Mouse (Mus musculus): ENCODE measurements around the gene Ablim1. TPM values are rescaled to one million over a fixed set of nuclear protein-coding genes. Genes with fewer than 3 reads are reported as not detected.
A peak's percentile ranks its signal among the peaks of the same experiment; 100 is the strongest.

Ablim1 gene
- polyA plus RNA-seq (2016; fragmentation: Nextera tagmentation; extraction: Ambion mirVana), result 26.6 and 30.9 TPM in 2 replicates

DNA sequence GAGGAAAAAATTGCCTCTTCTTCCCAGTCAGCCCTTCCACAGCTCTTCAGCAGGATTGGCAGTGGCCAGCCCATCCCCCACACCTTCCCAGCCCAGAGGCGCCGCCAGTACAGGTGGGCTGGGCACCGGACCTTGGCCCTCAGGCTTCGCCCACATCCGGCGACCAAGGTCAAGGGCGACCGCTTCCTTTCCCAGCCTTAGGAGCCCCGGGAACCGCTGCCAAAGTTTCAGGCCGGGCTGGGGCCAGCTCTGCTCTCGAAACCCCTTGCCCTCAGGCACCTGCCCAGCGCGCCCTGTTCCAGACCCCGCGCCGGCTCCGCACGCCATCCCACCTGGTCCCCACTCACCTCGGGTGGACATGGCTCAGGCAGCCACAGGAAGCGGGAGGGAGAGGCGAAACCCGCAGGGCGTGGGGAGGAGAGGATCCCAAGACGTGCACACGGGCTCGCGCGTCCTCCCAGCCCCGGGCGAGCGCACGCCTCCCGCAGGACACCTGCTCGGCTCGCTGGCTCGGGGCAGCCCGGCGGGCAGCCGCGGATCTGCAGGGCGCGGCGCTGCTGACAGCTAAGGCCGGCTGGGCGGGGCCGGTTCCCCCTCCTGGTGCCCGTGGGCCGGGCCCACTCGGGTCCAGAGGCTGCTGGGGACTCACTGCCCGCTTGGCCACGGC lies at the start of gene Ablim1:
Ablim1 (minus strand) TSS at position 574 of the 667 bp plus-strand sequence.
- H3K27ac ChIP-seq, result peak within 1 kb of the TSS; percentile 58
- H3K4me3 ChIP-seq, result peak within 1 kb of the TSS; percentile 55
- H3K4me2 ChIP-seq (replicated peaks), result peak within 1 kb of the TSS; percentile 96
- H3K36me3 ChIP-seq, result no peaks in the 10 kb centered on the region
- no peaks in the 10 kb centered on the region for H3K9me3 ChIP-seq (replicated peaks)
- ATAC-seq (ENCODE audit: low FRiP score), result peak; percentile 52; the same call in 1 of the 2 replicates
- peak within 1 kb of the TSS; percentile 70 for H3K9ac ChIP-seq
- peaks cover 5% of the 10 kb centered on the region for H3K4me1 ChIP-seq
- peaks cover 20% of the 10 kb centered on the region for H3K27me3 ChIP-seq
- 2% methylated on average over 51 of the region's 52 CpGs for WGBS

- peak overlapping the region; percentile 5; the same call in 1 of the 2 replicates for H3K4me3 ChIP-seq
- H3K9me3 ChIP-seq (replicated peaks), result no peaks in the 10 kb centered on the region
- WGBS, result 92% methylated on average over 7 of the region's 7 CpGs
- H3K36me3 ChIP-seq, result peaks cover 2% of the 10 kb centered on the region; the same call in 1 of the 2 replicates
- H3K27ac ChIP-seq, result no peak overlapping the region
- no peak overlapping the region for H3K9ac ChIP-seq
- ATAC-seq (ENCODE audit: low FRiP score), result no peak
- H3K27me3 ChIP-seq, result no peaks in the 10 kb centered on the region
- peak overlapping the region; percentile 67 for H3K4me2 ChIP-seq (replicated peaks)
- peaks cover 58% of the 10 kb centered on the region for H3K4me1 ChIP-seq
Observed at GRCm38 (mm10) chr19:57363538-57363937, 48.8 kb upstream of the Ablim1 start.

DNA sequence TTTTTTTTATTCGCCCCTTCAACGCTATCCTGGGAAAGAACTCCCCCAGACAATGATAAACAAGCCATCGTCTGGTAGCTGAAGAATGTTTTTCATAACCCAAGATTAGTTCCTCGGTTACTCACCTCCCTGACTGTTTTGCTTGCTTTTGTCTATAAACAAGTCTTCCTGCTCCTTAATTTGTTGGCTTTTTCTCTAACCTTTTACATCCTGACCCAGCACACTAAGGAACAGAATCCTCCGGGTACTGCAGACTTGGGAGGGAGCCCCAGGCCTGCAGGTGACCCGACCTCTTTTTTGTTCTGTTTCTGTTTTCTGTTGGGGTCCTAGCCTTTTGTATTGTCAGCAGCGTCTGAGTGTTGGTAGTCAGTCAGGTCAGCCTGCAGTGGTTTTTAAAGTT lies 48.4 kb upstream of the Ablim1 start:
- H3K27ac ChIP-seq, result no peak overlapping the region
- peak overlapping the region; percentile 67 for H3K4me2 ChIP-seq (replicated peaks)
- H3K4me1 ChIP-seq, result peaks cover 58% of the 10 kb centered on the region
- ATAC-seq (ENCODE audit: low FRiP score), result no peak
- 37% methylated on average over 7 of the region's 7 CpGs for WGBS
- H3K9ac ChIP-seq, result no peak overlapping the region
- H3K36me3 ChIP-seq, result no peaks in the 10 kb centered on the region
- peak overlapping the region; percentile 5; the same call in 1 of the 2 replicates for H3K4me3 ChIP-seq
- H3K27me3 ChIP-seq, result no peaks in the 10 kb centered on the region
- no peaks in the 10 kb centered on the region for H3K9me3 ChIP-seq (replicated peaks)

DNA sequence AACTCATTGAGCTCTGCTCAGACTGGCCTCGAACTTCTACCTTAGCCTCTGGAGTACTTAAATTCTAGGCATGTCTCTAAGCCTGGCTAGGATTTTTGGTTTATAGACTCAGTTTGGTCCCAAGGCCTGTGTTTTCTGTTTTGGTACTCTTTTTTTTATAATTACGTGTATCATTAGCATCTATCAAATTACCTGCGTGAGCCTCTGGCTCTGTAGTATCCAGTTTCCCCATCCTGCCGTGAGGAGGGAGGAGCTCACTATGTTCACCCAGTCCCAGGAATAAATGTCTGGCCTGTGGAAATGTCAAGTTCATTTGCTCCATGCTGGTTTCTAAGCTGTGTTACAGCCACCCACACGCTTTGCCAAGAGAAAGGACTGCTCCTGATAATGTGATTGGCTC lies 47.9 kb upstream of the Ablim1 start:
- Histone ChIP-seq H3K4me3 (peak overlapping the region; percentile 5; the same call in 1 of the 2 replicates), H3K27me3 (no peaks in the 10 kb centered on the region), H3K9me3 (replicated peaks) (no peaks in the 10 kb centered on the region), H3K9ac (no peak overlapping the region), H3K36me3 (no peaks in the 10 kb centered on the region), H3K27ac (no peak overlapping the region), H3K4me1 (peaks cover 55% of the 10 kb centered on the region), H3K4me2 (replicated peaks) (peak overlapping the region; percentile 67)
- ATAC-seq (ENCODE audit: low FRiP score), result no peak
- whole genome bisulfite sequencing, result 46% methylated on average over 5 of the region's 5 CpGs

DNA sequence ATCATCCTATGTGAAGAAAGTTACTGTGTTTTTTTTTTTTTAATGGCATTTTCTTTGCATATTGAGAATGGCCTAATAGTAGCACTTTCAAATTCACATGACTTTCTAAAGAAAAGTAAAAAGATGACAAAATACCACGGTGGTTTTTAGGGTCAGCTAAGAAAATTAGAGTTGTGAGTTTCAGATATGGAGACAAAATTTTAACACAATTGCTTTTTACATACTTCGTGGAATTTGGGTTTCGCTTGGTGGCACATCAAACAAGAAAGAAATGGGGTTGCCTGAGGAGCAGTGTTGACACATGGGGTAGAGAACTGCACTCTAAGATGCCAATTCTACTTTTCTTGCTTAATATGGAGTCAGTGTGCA lies 47.2 kb upstream of the Ablim1 start:
- peak overlapping the region; percentile 67 for H3K4me2 ChIP-seq (replicated peaks)
- H3K36me3 ChIP-seq, result no peaks in the 10 kb centered on the region
- H3K9me3 ChIP-seq (replicated peaks), result no peaks in the 10 kb centered on the region
- peak overlapping the region; percentile 97; the same call in 1 of the 2 replicates for H3K27ac ChIP-seq
- ATAC-seq (ENCODE audit: low FRiP score), result no peak
- H3K4me1 ChIP-seq, result peaks cover 52% of the 10 kb centered on the region
- peak overlapping the region; percentile 94 for H3K4me3 ChIP-seq
- WGBS, result 18% methylated on average over 3 of the region's 3 CpGs
- peak overlapping the region; percentile 99 for H3K9ac ChIP-seq
- H3K27me3 ChIP-seq, result no peaks in the 10 kb centered on the region

GRCm38 (mm10) chr19:57361131-57361938 lies 46.6 kb upstream of the Ablim1 start:
- H3K9ac ChIP-seq, result peak overlapping the region; percentile 99
- peak; percentile 81 for ATAC-seq (ENCODE audit: low FRiP score)
- H3K27me3 ChIP-seq, result no peaks in the 10 kb centered on the region
- peaks cover 48% of the 10 kb centered on the region for H3K4me1 ChIP-seq
- WGBS, result under 1% methylated on average over 64 of the region's 78 CpGs
- no peaks in the 10 kb centered on the region for H3K9me3 ChIP-seq (replicated peaks)
- H3K4me3 ChIP-seq, result peak overlapping the region; percentile 94
- H3K27ac ChIP-seq, result peak overlapping the region; percentile 97
- no peaks in the 10 kb centered on the region for H3K36me3 ChIP-seq
- peak overlapping the region; percentile 67 for H3K4me2 ChIP-seq (replicated peaks)

- Histone ChIP-seq H3K36me3 (no peaks in the 10 kb centered on the region), H3K9me3 (replicated peaks) (no peaks in the 10 kb centered on the region), H3K9ac (peak within 1 kb of the TSS; percentile 99), H3K4me3 (peak within 1 kb of the TSS; percentile 94), H3K27ac (peak within 1 kb of the TSS; percentile 97), H3K4me1 (peaks cover 44% of the 10 kb centered on the region), H3K27me3 (no peaks in the 10 kb centered on the region), H3K4me2 (replicated peaks) (peak within 1 kb of the TSS; percentile 67)
- WGBS, result 2% methylated on average over 51 of the region's 70 CpGs
- peak; percentile 92 for ATAC-seq (ENCODE audit: low FRiP score)
Observed at GRCm38 (mm10) chr19:57360341-57361130, 45.8 kb upstream of the Ablim1 start, which contains the start of gene Fam160b1. Gene Fam160b1, plus strand, starts transcription at chr19:57360680.

DNA sequence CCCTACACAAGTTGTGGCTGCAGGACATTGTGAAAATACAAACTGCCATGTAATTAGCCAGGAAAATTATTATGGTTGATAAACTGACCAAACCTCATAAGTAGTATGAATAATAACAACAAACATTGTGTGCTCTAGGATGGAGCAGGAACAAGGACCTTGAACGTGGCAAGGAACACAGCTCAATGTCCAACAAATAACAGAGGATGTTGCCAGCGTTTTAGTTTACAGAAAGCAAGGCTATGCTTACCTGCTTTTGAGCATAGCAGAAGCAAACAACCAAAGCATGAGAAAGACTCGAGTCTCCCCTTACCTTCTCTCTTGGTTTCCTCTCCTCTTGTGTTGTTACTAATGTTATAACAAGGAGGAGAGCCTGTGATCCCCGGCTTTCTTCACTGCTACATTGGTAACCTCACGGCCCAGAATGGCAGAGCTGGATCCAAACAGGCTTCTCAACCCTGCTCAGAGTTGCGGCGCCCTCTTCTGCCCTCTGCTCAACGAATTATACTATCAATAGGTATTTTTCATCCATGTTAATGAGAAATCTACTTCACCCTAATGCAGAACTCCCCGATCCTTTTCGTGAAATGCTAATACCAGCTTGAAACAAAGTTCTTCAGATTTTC lies 45.1 kb upstream of the Ablim1 start:
- Histone ChIP-seq H3K27me3 (no peaks in the 10 kb centered on the region), H3K9ac (peak overlapping the region; percentile 99), H3K4me1 (peaks cover 42% of the 10 kb centered on the region), H3K4me2 (replicated peaks) (peak overlapping the region; percentile 67), H3K9me3 (replicated peaks) (no peaks in the 10 kb centered on the region), H3K4me3 (peak overlapping the region; percentile 94), H3K36me3 (no peaks in the 10 kb centered on the region), H3K27ac (peak overlapping the region; percentile 97)
- WGBS, result 47% methylated on average over 10 of the region's 10 CpGs
- ATAC-seq (ENCODE audit: low FRiP score), result no peak

DNA sequence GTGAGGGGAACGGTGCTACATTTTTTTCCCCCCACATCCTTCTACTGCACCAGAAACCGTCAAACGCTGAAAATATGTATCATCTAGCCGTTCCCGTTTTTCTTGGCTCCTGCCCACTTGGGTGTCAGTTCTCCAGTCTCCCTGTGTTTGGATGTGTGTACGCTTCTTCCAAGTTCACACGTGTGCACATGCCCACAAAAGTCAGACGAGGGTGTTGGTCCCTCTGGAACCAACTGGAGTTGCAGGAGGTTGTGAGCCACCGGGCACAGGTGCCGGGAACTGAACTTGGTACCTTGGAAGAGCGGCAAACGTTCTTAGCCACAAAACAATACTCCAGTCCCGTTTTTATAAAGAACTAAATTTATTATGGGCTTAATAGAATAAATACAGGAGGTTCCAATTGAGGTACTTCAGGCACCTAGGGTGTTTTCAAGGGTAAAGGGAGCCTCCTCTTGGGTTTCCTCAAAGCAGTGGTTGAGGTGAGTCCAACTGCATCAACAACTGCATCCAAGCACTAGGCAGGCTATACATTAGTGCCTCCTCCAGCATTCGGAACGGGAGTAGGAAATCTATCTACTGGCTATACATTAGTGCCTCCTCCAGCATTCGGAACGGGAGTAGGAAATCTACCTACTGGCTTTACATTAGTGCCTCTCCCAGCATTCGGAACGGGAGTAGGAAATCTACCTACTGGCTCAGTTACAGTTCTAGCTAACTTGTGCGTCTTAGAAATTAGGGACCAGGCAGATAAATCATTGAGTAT lies 44.3 kb upstream of the Ablim1 start:
- ATAC-seq (ENCODE audit: low FRiP score), result no peak
- H3K27me3 ChIP-seq, result no peaks in the 10 kb centered on the region
- H3K9me3 ChIP-seq (replicated peaks), result no peaks in the 10 kb centered on the region
- H3K36me3 ChIP-seq, result no peaks in the 10 kb centered on the region
- no peak overlapping the region for H3K4me2 ChIP-seq (replicated peaks)
- 93% methylated on average over 20 of the region's 20 CpGs for WGBS
- H3K4me3 ChIP-seq, result no peak overlapping the region
- peaks cover 34% of the 10 kb centered on the region for H3K4me1 ChIP-seq
- no peak overlapping the region; the same call in 1 of the 2 replicates for H3K27ac ChIP-seq
- no peak overlapping the region for H3K9ac ChIP-seq

- no peak overlapping the region; the same call in 1 of the 2 replicates for H3K27ac ChIP-seq
- WGBS, result 78% methylated on average over 12 of the region's 12 CpGs
- no peaks in the 10 kb centered on the region for H3K27me3 ChIP-seq
- H3K9me3 ChIP-seq (replicated peaks), result no peaks in the 10 kb centered on the region
- H3K4me3 ChIP-seq, result no peak overlapping the region
- ATAC-seq (ENCODE audit: low FRiP score), result no peak
- no peaks in the 10 kb centered on the region for H3K36me3 ChIP-seq
- no peak overlapping the region for H3K9ac ChIP-seq
- no peak overlapping the region for H3K4me2 ChIP-seq (replicated peaks)
- H3K4me1 ChIP-seq, result peaks cover 29% of the 10 kb centered on the region
Observed at GRCm38 (mm10) chr19:57358322-57358721, 43.6 kb upstream of the Ablim1 start.

- no peaks in the 10 kb centered on the region for H3K36me3 ChIP-seq
- H3K9me3 ChIP-seq (replicated peaks), result no peaks in the 10 kb centered on the region
- no peak for ATAC-seq (ENCODE audit: low FRiP score)
- WGBS, result 87% methylated on average over 5 of the region's 5 CpGs
- H3K4me1 ChIP-seq, result peaks cover 24% of the 10 kb centered on the region
- no peak overlapping the region for H3K9ac ChIP-seq
- H3K4me2 ChIP-seq (replicated peaks), result no peak overlapping the region
- no peak overlapping the region for H3K4me3 ChIP-seq
- no peaks in the 10 kb centered on the region for H3K27me3 ChIP-seq
- H3K27ac ChIP-seq, result no peak overlapping the region
Observed at GRCm38 (mm10) chr19:57357811-57358210, 43.1 kb upstream of the Ablim1 start.

All from hindbrain, embryonic 12.5 days (tissue).